Comparison of ENCODE assay signal across 1 mouse cellular context in genomic region chr5:114775056-114775979, GRCm38 (mm10).
A peak's percentile ranks its signal among the peaks of the same experiment; 100 is the strongest.
TF ChIP-seq lines count a peak whose summit lies in the region.

Gene Git2, minus strand, starts transcription at chr5:114775517.

TF ChIP-seq in MEL, 35 proteins besides CTCF, POLR2A, EP300 and RAD21 (continued from another document):
- TF ChIP-seq POLR2AphosphoS5 (IDR thresholded peaks at IDR 0.05; ENCODE audit: borderline replicate concordance, low read depth, low read length) (no peak), RCOR1 (IDR thresholded peaks at IDR 0.05; ENCODE audit: low read depth, low read length) (peak; percentile 22; the same call in 1 of the 2 replicates), MAFK (IDR thresholded peaks at IDR 0.05; ENCODE audit: borderline replicate concordance, low read depth, low read length) (no peak), MXI1 (IDR thresholded peaks at IDR 0.05; ENCODE audit: low read depth, low read length) (no peak; the same call in none of the 2 replicates), ELF1 (IDR thresholded peaks at IDR 0.05; ENCODE audit: low read depth, low read length) (no peak), TBP (IDR thresholded peaks at IDR 0.05; ENCODE audit: low read depth, low read length) (no peak), ETS1 (IDR thresholded peaks at IDR 0.05; ENCODE audit: low read depth, low read length) (no peak), BHLHE40 (IDR thresholded peaks at IDR 0.05; ENCODE audit: borderline replicate concordance, low read depth, low read length) (no peak), ZNF384 (IDR thresholded peaks at IDR 0.05; ENCODE audit: low read depth, low read length) (peak; percentile 77; the same call in 1 of the 2 replicates), SMC3 (IDR thresholded peaks at IDR 0.05; ENCODE audit: low read depth, low read length) (no peak), E2F4 (IDR thresholded peaks at IDR 0.05; ENCODE audit: borderline replicate concordance, low read depth, low read length) (no peak), JUND (IDR thresholded peaks at IDR 0.05; ENCODE audit: low read depth, low read length) (no peak), USF1 (IDR thresholded peaks at IDR 0.05; ENCODE audit: low read depth, low read length) (no peak), SIN3A (IDR thresholded peaks at IDR 0.05; ENCODE audit: low read length) (peak; percentile 51), GABPA (IDR thresholded peaks at IDR 0.05; ENCODE audit: low read depth, low read length) (no peak), TCF12 (IDR thresholded peaks at IDR 0.05; ENCODE audit: low read depth, low read length) (no peak), NELFE (IDR thresholded peaks at IDR 0.05; ENCODE audit: low read depth, low read length) (no peak), HCFC1 (IDR thresholded peaks at IDR 0.05; ENCODE audit: low read depth, low read length) (no peak; the same call in 1 of the 2 replicates), ZC3H11A (IDR thresholded peaks at IDR 0.05; ENCODE audit: low read depth, low read length) (no peak), ZKSCAN1 (IDR thresholded peaks at IDR 0.05; ENCODE audit: low read depth, low read length) (no peak), CHD2 (IDR thresholded peaks at IDR 0.05; ENCODE audit: low read length) (no peak), MYC (IDR thresholded peaks at IDR 0.05; ENCODE audit: low read depth, low read length) (no peak), MAZ (IDR thresholded peaks at IDR 0.05; ENCODE audit: low read depth, low read length) (no peak), ZMIZ1 (IDR thresholded peaks at IDR 0.05; ENCODE audit: low read depth, low read length) (no peak), MYB (IDR thresholded peaks at IDR 0.05; ENCODE audit: low read depth, low read length) (no peak), UBTF (IDR thresholded peaks at IDR 0.05; ENCODE audit: borderline replicate concordance, insufficient read depth, low read depth, low read length) (peak; percentile 41; the same call in 1 of the 2 replicates), NRF1 (IDR thresholded peaks at IDR 0.05; ENCODE audit: insufficient read depth, low read depth, low read length, poor library complexity, severe bottlenecking) (peak; percentile 61), USF2 (IDR thresholded peaks at IDR 0.05; ENCODE audit: borderline replicate concordance in 1 of 2, insufficient read depth in 1 of 2, low read depth in 1 of 2, low read length in 2 of 2) (no peak), TAL1 (IDR thresholded peaks at IDR 0.05; ENCODE audit: low read length) (no peak)
TF ChIP-seq in MEL: peak in this region for 7.
